Mouse (Mus musculus) kidney, postnatal 0 days (tissue): ENCODE measurements at regions not wholly inside any gene's neighbourhood (a gene's known extent, or its start where the extent isn't known, plus 50 kb on each side); places are given as distances from the start of the nearest gene placed in this dataset.

Source experiments
- ATAC-seq: fragments of 200-750 bp; cut with Nextera tagmentation; replicated peaks from 2 replicates; pipeline ENCODE4 v1.8.0; 2017; ENCODE audit warnings: low read depth, moderate number of reproducible peaks, moderate TSS enrichment, moderate library complexity; ENCODE audit not compliant: low FRiP score
- DNase-seq: peaks from one replicate; pipeline ENCODE4 v3.0.0-alpha.2; 2016; ENCODE audit warnings: low spot score
- H3K27ac ChIP-seq: fragments of 300-500 bp; sonication (generic); 2 replicates; pipeline ENCODE4 v1.5.1; 2014; ENCODE audit warnings: mild to moderate bottlenecking
- H3K27me3 ChIP-seq: fragments of 300-500 bp; sonication (generic); 2 replicates; pipeline ENCODE4 v1.6.1; 2014; ENCODE audit warnings: low read length, mixed read lengths; ENCODE audit not compliant: insufficient read depth
- H3K36me3 ChIP-seq: fragments of 300-500 bp; sonication (generic); 2 replicates; pipeline ENCODE4 v1.6.1; 2014; ENCODE audit warnings: low read length, mixed read lengths; ENCODE audit not compliant: insufficient read depth
- H3K4me1 ChIP-seq: fragments of 300-500 bp; sonication (generic); replicated peaks from 2 replicates; pipeline ENCODE4 v1.6.1; 2014; ENCODE audit warnings: antibody characterized with exemption, low read length, mixed read lengths; ENCODE audit not compliant: insufficient read depth
- H3K4me2 ChIP-seq: fragments of 300-500 bp; sonication (generic); 2 replicates; pipeline ENCODE4 v1.6.1; 2014; ENCODE audit warnings: mild to moderate bottlenecking, low read length, moderate library complexity, mixed read lengths
- H3K4me3 ChIP-seq: fragments of 300-500 bp; sonication (generic); replicated peaks from 2 replicates; pipeline ENCODE4 v1.5.1; 2014; ENCODE audit warnings: low read depth, low read length
- H3K9ac ChIP-seq: fragments of 300-500 bp; sonication (generic); 2 replicates; pipeline ENCODE4 v1.6.1; 2014; ENCODE audit warnings: low read depth, low read length
- H3K9me3 ChIP-seq: fragments of 300-500 bp; sonication (generic); replicated peaks from 2 replicates; pipeline ENCODE4 v1.6.1; 2016; ENCODE audit warnings: low read length, inconsistent platforms, mixed read lengths
- CTCF ChIP-seq: IDR thresholded peaks from 2 replicates; pipeline ENCODE4 v1.5.1; 2016; ENCODE audit warnings: antibody characterized with exemption, low read depth, mild to moderate bottlenecking, moderate library complexity
- WGBS: fragments of 180-500 bp; shearing (Covaris S2); extraction: QIAGEN DNeasy Blood & Tissue Kit; methylation state at CpG from one replicate; pipeline ENCODE4 v1.1.7; 2014; 5-methylcytosine and 5-hydroxymethylcytosine counted together

DNA sequence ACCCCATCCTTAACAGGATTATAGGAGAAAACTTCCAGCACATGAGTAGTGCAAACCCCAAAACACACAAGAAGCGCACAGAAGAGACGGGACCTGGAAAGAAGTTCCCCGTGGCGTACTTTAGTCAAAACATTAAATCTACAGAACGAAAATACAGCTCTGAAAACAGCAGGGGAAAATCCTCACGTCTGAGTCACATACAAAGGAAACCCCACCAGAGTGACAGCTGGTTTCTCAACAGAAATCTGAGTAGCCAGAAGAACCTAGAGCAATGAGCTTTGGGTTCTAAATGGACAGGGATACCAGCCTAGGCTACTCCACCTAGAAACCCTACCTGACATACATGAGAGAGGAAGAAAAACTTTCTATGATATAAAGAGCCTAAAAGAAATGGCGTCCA is 234.0 kb upstream of the Hs6st1 start:
- H3K9ac ChIP-seq = no peak overlapping the region
- H3K36me3 ChIP-seq = no peaks in the 10 kb centered on the region
- H3K9me3 ChIP-seq = no peaks in the 10 kb centered on the region
- no peaks in the 10 kb centered on the region for H3K27me3 ChIP-seq
- no peak overlapping the region for H3K4me2 ChIP-seq
- DNase-seq = no peak
- no peak overlapping the region for H3K4me3 ChIP-seq
- no peak overlapping the region for H3K27ac ChIP-seq
- no peaks in the 10 kb centered on the region for H3K4me1 ChIP-seq
- TF ChIP-seq CTCF = no peak
- ATAC-seq = no peak
- WGBS = 87% methylated on average over 7 of the region's 7 CpGs

GRCm38 (mm10) chr1:35836552-35836951 is 231.6 kb upstream of the Hs6st1 start:
- no peak overlapping the region for H3K4me2 ChIP-seq
- no peak overlapping the region for H3K9ac ChIP-seq
- DNase-seq (no peak), ATAC-seq (no peak)
- no peaks in the 10 kb centered on the region for H3K27me3 ChIP-seq
- WGBS = 62% methylated on average over 5 of the region's 5 CpGs
- no peaks in the 10 kb centered on the region for H3K9me3 ChIP-seq
- no peaks in the 10 kb centered on the region for H3K36me3 ChIP-seq
- H3K4me1 ChIP-seq = no peaks in the 10 kb centered on the region
- no peak for TF ChIP-seq CTCF
- no peak overlapping the region for H3K27ac ChIP-seq
- no peak overlapping the region for H3K4me3 ChIP-seq

GRCm38 (mm10) chr1:35838625-35839024 is 229.6 kb upstream of the Hs6st1 start:
- H3K9me3 ChIP-seq = no peaks in the 10 kb centered on the region
- H3K27ac ChIP-seq = no peak overlapping the region
- WGBS = 88% methylated on average over 3 of the region's 3 CpGs
- ATAC-seq (no peak), DNase-seq (no peak)
- no peak overlapping the region for H3K4me3 ChIP-seq
- TF ChIP-seq CTCF = no peak
- no peaks in the 10 kb centered on the region for H3K27me3 ChIP-seq
- H3K36me3 ChIP-seq = no peaks in the 10 kb centered on the region
- no peak overlapping the region for H3K4me2 ChIP-seq
- no peak overlapping the region for H3K9ac ChIP-seq
- H3K4me1 ChIP-seq = no peaks in the 10 kb centered on the region

DNA sequence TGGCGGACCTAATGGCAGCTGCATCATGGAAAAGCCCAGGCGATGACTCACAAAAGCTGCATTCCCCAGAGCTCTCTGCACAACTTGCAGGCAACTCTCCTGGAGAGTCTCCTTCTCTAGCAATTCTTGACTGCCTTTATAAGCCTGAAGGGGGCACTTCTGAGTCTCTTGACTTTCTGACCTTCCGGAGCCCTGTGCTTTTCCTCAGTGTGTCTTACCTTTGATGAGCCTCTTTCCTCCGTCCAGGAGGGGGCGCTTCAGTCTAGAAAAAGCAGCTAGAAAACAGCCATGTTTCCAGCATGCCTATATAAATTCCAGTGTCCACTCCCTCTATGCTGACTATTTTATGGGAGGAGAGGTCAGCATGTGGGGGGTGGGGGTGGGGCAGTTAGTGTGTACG is 228.8 kb upstream of the Hs6st1 start:
- DNase-seq = peak; percentile 56
- H3K9ac ChIP-seq = no peak overlapping the region
- H3K4me1 ChIP-seq = no peaks in the 10 kb centered on the region
- TF ChIP-seq CTCF = peak; percentile 65
- no peaks in the 10 kb centered on the region for H3K9me3 ChIP-seq
- no peak overlapping the region for H3K4me2 ChIP-seq
- H3K27me3 ChIP-seq = no peaks in the 10 kb centered on the region
- no peak overlapping the region for H3K4me3 ChIP-seq
- no peak overlapping the region for H3K27ac ChIP-seq
- no peak for ATAC-seq
- 73% methylated on average over 6 of the region's 6 CpGs for WGBS
- no peaks in the 10 kb centered on the region for H3K36me3 ChIP-seq

DNA sequence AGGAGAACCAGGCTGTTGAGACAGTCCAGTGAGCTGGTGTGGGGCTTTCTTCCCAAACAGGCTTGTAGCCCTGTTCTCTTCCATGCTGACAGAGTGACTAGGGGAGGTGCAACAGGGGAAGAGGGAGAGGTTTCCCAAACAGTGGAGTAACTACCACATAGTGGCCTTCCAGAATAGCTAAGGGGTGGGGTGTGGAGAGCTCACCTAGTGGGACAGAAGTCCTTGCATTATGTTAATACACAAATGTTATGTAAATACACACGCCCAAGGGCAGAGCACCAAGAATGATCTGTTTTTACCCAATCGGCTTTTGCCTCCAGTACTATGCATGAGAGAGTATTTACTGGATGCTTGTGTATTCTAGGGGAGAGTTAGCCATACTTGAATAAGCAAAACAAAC is 226.6 kb upstream of the Hs6st1 start:
- Histone ChIP-seq H3K36me3 (no peaks in the 10 kb centered on the region), H3K4me2 (no peak overlapping the region), H3K9ac (no peak overlapping the region), H3K4me3 (no peak overlapping the region), H3K9me3 (no peaks in the 10 kb centered on the region), H3K27me3 (no peaks in the 10 kb centered on the region), H3K4me1 (no peaks in the 10 kb centered on the region), H3K27ac (no peak overlapping the region)
- WGBS = 83% methylated on average over 2 of the region's 2 CpGs
- TF ChIP-seq CTCF = no peak
- ATAC-seq = no peak
- no peak for DNase-seq

DNA sequence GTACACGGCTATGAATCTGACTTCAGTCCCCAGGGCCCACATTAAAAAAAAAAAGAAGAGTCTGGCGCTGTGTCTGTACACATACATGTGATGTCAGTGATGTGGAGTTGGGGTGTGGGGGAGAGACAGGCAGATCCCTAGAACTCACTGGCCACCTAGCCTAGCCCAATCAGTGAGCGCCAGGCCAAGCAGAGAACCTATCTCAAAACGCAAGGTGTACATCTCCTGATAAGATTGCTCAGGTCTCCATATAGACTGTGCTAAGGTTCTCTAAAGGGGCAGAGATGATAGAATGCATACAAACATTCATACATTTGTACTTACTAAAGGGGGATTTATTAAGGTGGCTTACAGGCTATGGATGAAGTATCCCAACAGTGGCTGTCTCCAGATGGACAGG is 225.5 kb upstream of the Hs6st1 start:
- no peak overlapping the region for H3K9ac ChIP-seq
- DNase-seq = no peak

GRCm38 (mm10) chr1:35843566-35843965 is 224.6 kb upstream of the Hs6st1 start:
- DNase-seq (no peak), ATAC-seq (no peak)
- H3K27me3 ChIP-seq = no peaks in the 10 kb centered on the region
- WGBS = 89% methylated on average over 3 of the region's 3 CpGs
- no peak for TF ChIP-seq CTCF
- H3K27ac ChIP-seq = no peak overlapping the region
- no peaks in the 10 kb centered on the region for H3K9me3 ChIP-seq
- H3K4me2 ChIP-seq = no peak overlapping the region
- no peaks in the 10 kb centered on the region for H3K36me3 ChIP-seq
- H3K4me1 ChIP-seq = no peaks in the 10 kb centered on the region
- no peak overlapping the region for H3K9ac ChIP-seq
- H3K4me3 ChIP-seq = no peak overlapping the region

More for the DNA sequence above, 225.5 kb upstream of the Hs6st1 start:
- Histone ChIP-seq H3K27ac (no peak overlapping the region), H3K4me1 (no peaks in the 10 kb centered on the region), H3K9me3 (no peaks in the 10 kb centered on the region), H3K4me3 (no peak overlapping the region), H3K4me2 (no peak overlapping the region), H3K36me3 (no peaks in the 10 kb centered on the region), H3K27me3 (no peaks in the 10 kb centered on the region)
- WGBS = 87% methylated on average over 4 of the region's 4 CpGs
- no peak for ATAC-seq
- no peak for TF ChIP-seq CTCF
